Mouse (Mus musculus): ENCODE measurements around the gene Wasf3. TPM values are rescaled to one million over a fixed set of nuclear protein-coding genes. Genes with fewer than 3 reads are reported as not detected.
A peak's percentile ranks its signal among the peaks of the same experiment; 100 is the strongest.

Wasf3 gene
- polyA plus RNA-seq, 2 experiments: 1.4 to 10.8 TPM

- Histone ChIP-seq H3K4me2 (replicated peaks; ENCODE audit: low read depth, low read length, severe bottlenecking) (no peak overlapping the region), H3K4me1 (ENCODE audit: control insufficient read depth, insufficient read depth, low read length) (peaks cover 5% of the 10 kb centered on the region; the same call in 1 of the 2 replicates), H3K27ac (replicated peaks; ENCODE audit: low read depth, low read length) (no peak overlapping the region), H3K9me3 (ENCODE audit: control insufficient read depth, low read length) (peaks cover 3% of the 10 kb centered on the region; the same call in 1 of the 2 replicates), H3K4me3 (replicated peaks; ENCODE audit: low read length) (no peak overlapping the region), H3K36me3 (ENCODE audit: control insufficient read depth, insufficient read depth, low read length) (no peaks in the 10 kb centered on the region), H3K27me3 (ENCODE audit: control insufficient read depth, insufficient read depth, low read length) (no peaks in the 10 kb centered on the region), H3K9ac (ENCODE audit: low read depth, low read length, severe bottlenecking) (no peak overlapping the region)
- TF ChIP-seq POLR2A (IDR thresholded peaks at IDR 0.05; ENCODE audit: borderline replicate concordance, extremely low read depth, insufficient read depth, insufficient read length): no peak
- 83% methylated on average over 6 of the region's 6 CpGs for WGBS
- no peak for DNase-seq (ENCODE audit: low spot score)
- no peak for ATAC-seq (ENCODE audit: low FRiP score, low read depth)
Measured at GRCm38 (mm10) chr5:146383401-146383800, 1.4 kb upstream of the Wasf3 start.

GRCm38 (mm10) chr5:146385989-146386388 lies 1.2 kb downstream of the Wasf3 start:
- WGBS: 16% methylated on average over 13 of the region's 13 CpGs
- Histone ChIP-seq H3K27me3 (ENCODE audit: control insufficient read depth, insufficient read depth, low read length) (no peaks in the 10 kb centered on the region), H3K27ac (replicated peaks; ENCODE audit: low read depth, low read length) (no peak overlapping the region), H3K4me1 (ENCODE audit: control insufficient read depth, insufficient read depth, low read length) (peaks cover 5% of the 10 kb centered on the region), H3K4me2 (replicated peaks; ENCODE audit: low read depth, low read length, severe bottlenecking) (peak overlapping the region; percentile 85), H3K9ac (ENCODE audit: low read depth, low read length, severe bottlenecking) (0 out of 2 replicates have a peak overlapping the region, but pooled peaks have one; percentile 65), H3K9me3 (ENCODE audit: control insufficient read depth, low read length) (peaks cover 3% of the 10 kb centered on the region; the same call in 1 of the 2 replicates), H3K36me3 (ENCODE audit: control insufficient read depth, insufficient read depth, low read length) (no peaks in the 10 kb centered on the region), H3K4me3 (replicated peaks; ENCODE audit: low read length) (peak overlapping the region; percentile 63)
- no peak for DNase-seq (ENCODE audit: low spot score)
- no peak for ATAC-seq (ENCODE audit: low FRiP score, low read depth)
- TF ChIP-seq POLR2A (IDR thresholded peaks at IDR 0.05; ENCODE audit: borderline replicate concordance, extremely low read depth, insufficient read depth, insufficient read length): no peak

DNA sequence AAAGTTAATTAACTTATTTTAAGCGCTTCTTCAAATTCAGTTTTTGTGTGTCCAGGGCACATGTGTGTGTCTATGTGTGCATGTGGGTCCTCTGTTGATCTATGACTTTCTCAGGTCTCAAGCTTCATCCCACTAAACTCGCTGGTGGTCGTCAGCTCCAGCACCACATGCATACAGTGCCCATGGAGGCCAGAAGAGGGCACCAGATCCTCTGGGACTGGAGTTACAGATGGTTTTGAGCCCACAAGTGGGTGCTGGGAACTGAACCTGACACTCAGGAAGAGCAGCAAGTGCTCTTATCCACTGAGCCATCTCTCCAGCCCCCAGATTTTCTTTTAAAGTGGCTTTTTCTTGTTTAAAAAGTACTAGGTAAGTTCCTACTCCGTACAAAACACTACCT lies 2.1 kb downstream of the Wasf3 start:
- no peak overlapping the region for H3K27ac ChIP-seq (replicated peaks; ENCODE audit: low read depth, low read length)
- peaks cover 6% of the 10 kb centered on the region for H3K4me1 ChIP-seq (ENCODE audit: control insufficient read depth, insufficient read depth, low read length)
- DNase-seq (ENCODE audit: low spot score): no peak
- TF ChIP-seq POLR2A (IDR thresholded peaks at IDR 0.05; ENCODE audit: borderline replicate concordance, extremely low read depth, insufficient read depth, insufficient read length): no peak
- H3K9me3 ChIP-seq (ENCODE audit: control insufficient read depth, low read length): peaks cover 3% of the 10 kb centered on the region; the same call in 1 of the 2 replicates
- WGBS: 89% methylated on average over 4 of the region's 4 CpGs
- H3K27me3 ChIP-seq (ENCODE audit: control insufficient read depth, insufficient read depth, low read length): no peaks in the 10 kb centered on the region
- H3K9ac ChIP-seq (ENCODE audit: low read depth, low read length, severe bottlenecking): no peak overlapping the region
- ATAC-seq (ENCODE audit: low FRiP score, low read depth): no peak
- no peaks in the 10 kb centered on the region for H3K36me3 ChIP-seq (ENCODE audit: control insufficient read depth, insufficient read depth, low read length)
- H3K4me3 ChIP-seq (replicated peaks; ENCODE audit: low read length): no peak overlapping the region
- no peak overlapping the region for H3K4me2 ChIP-seq (replicated peaks; ENCODE audit: low read depth, low read length, severe bottlenecking)

DNA sequence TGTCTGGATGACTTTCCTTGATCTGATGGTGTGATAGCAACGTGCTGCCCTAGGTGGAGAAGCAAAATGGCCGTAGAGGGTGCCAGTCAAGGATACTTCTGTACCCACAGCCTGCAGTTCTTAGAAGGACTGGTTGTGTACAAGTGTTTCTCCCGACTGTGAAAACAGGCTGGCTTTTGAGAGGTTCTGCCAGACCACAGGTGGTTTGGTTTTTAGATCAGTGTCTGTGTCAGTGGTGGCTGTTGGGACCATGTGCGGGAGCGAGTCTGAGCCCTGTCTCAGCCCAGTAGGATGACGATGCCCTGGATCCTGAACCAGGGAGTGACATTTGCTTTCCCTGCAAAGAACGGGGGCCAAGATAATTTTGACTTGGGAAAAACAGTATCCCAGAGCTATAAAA lies 9.8 kb downstream of the Wasf3 start:
- WGBS: 89% methylated on average over 7 of the region's 7 CpGs
- DNase-seq (ENCODE audit: low spot score) (no peak), ATAC-seq (ENCODE audit: low FRiP score, low read depth) (no peak)
- no peaks in the 10 kb centered on the region for H3K27me3 ChIP-seq (ENCODE audit: control insufficient read depth, insufficient read depth, low read length)
- TF ChIP-seq POLR2A (IDR thresholded peaks at IDR 0.05; ENCODE audit: borderline replicate concordance, extremely low read depth, insufficient read depth, insufficient read length): no peak
- peaks cover 2% of the 10 kb centered on the region; the same call in 1 of the 2 replicates for H3K4me1 ChIP-seq (ENCODE audit: control insufficient read depth, insufficient read depth, low read length)
- H3K9me3 ChIP-seq (ENCODE audit: control insufficient read depth, low read length): peaks cover 10% of the 10 kb centered on the region; the same call in 1 of the 2 replicates
- H3K4me3 ChIP-seq (replicated peaks; ENCODE audit: low read length): no peak overlapping the region
- H3K9ac ChIP-seq (ENCODE audit: low read depth, low read length, severe bottlenecking): no peak overlapping the region
- H3K4me2 ChIP-seq (replicated peaks; ENCODE audit: low read depth, low read length, severe bottlenecking): no peak overlapping the region
- H3K36me3 ChIP-seq (ENCODE audit: control insufficient read depth, insufficient read depth, low read length): no peaks in the 10 kb centered on the region
- no peak overlapping the region for H3K27ac ChIP-seq (replicated peaks; ENCODE audit: low read depth, low read length)

DNA sequence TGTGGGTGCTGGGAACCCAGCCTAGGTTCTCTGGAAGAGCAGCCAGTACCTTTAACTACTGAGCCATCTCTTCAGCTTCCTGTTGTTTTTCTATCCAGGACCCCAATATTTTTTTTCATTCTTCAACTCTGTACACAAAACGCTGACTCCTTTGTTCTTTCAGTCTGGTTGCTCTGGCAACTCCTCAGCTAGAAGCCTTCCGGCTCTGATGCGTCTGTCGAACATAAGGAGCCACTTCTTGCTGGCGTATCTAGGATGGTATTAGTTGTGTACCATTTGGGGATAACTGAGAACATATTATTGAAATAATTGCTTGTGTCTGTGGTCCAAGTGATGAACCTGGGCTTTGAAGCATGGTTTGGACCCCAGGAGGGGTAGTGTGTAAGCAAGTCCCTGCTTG lies 12.5 kb downstream of the Wasf3 start:
- 86% methylated on average over 5 of the region's 5 CpGs for WGBS
- no peaks in the 10 kb centered on the region for H3K4me1 ChIP-seq (ENCODE audit: control insufficient read depth, insufficient read depth, low read length)
- H3K27me3 ChIP-seq (ENCODE audit: control insufficient read depth, insufficient read depth, low read length): no peaks in the 10 kb centered on the region
- H3K36me3 ChIP-seq (ENCODE audit: control insufficient read depth, insufficient read depth, low read length): no peaks in the 10 kb centered on the region
- no peak overlapping the region for H3K4me2 ChIP-seq (replicated peaks; ENCODE audit: low read depth, low read length, severe bottlenecking)
- H3K27ac ChIP-seq (replicated peaks; ENCODE audit: low read depth, low read length): no peak overlapping the region
- peaks cover 10% of the 10 kb centered on the region; the same call in 1 of the 2 replicates for H3K9me3 ChIP-seq (ENCODE audit: control insufficient read depth, low read length)
- TF ChIP-seq POLR2A (IDR thresholded peaks at IDR 0.05; ENCODE audit: borderline replicate concordance, extremely low read depth, insufficient read depth, insufficient read length): no peak
- H3K4me3 ChIP-seq (replicated peaks; ENCODE audit: low read length): no peak overlapping the region
- DNase-seq (ENCODE audit: low spot score) (no peak), ATAC-seq (ENCODE audit: low FRiP score, low read depth) (no peak)
- H3K9ac ChIP-seq (ENCODE audit: low read depth, low read length, severe bottlenecking): no peak overlapping the region
